Mouse (Mus musculus): ENCODE results near the gene Kcnn1.
"Not testable (repeated sequence)": the region's sequence is repeated elsewhere in the genome, so short reads cannot be mapped to it uniquely, and the experiment has no call there.

Kcnn1 gene

DNA sequence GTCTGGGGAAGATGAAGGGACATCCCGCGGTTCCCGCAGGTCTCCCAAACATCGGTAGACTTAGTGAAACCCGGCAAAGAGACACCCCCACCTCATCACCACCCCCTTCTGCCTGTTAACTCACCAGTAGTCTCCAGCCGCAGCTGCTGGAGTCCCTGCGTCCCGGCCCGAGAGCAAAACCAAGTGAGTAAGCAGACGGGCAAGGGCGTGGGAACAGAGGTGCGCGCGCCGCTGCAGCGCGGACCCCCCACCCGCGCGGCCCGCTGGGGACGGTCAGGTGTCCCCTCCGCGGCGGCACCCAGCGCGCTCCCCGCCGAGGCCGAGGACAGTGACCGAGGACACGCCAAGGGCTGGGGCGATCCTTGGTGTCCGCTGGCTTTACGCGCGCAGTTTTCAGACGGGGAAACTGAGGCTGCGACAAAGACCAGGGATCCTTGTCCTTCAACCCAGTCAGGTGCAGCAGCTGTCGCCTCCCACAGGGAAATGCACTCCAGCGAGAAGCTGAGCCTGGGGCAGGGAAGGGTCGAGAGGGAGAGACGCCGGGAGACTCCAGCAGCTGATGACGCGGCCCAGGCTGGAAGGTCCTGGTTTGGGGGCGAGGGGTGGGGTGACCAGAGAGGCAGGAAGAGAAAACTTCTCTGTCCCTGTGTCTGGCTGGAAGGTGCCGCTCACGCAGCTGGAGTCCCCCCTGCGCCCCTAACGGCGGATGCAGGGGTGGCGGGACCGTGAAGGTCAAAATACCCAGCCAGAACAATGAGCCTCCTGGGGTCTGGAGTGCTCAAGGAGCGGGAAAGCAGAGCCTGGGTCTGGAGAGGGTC, at the start of gene Kcnn1:
Gene Kcnn1 (minus strand): TSS at position 435 of the 818 bp plus-strand sequence.
- no peak for DNase-seq

DNA sequence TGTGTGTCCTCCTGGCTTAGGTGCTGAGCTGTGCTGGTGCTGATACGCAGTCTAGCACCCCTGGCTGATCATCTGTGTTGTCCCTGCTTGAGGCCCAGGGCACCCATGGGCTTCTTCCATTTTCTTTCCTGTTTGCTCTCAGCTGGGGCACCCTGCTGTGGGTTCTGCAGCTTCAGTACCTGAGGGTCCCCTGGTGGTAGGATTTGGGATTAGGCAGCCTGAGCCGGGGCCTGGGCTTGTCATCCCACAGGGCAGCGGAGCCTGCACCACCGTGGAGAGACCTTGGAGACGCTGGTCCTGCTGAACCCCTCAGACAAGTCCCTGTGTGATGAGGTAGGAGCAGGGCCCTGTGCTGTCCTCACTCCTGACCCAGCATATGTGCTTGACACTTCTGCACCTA, 48.5 kb upstream of the Kcnn1 start:
- no peak for DNase-seq

DNA sequence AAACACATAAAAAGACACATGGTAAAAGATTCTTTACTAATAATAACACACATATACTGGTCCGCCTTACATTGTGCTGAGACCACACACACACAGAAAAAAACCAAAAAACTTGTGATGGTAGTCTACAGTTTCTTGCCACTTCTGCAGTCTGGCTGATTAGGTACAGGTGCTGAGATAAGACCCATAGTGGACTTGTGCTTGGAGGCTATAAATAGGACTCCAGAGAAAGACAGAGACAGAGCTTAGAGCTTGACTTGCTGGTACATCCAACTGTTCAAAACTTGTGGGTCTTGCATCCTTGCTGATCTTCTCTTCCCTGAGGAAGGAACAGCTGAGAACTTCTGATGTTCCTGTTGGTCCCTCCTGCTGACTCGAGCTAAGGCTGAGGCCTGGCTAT, 44.5 kb upstream of the Kcnn1 start:
- no peak for DNase-seq

DNA sequence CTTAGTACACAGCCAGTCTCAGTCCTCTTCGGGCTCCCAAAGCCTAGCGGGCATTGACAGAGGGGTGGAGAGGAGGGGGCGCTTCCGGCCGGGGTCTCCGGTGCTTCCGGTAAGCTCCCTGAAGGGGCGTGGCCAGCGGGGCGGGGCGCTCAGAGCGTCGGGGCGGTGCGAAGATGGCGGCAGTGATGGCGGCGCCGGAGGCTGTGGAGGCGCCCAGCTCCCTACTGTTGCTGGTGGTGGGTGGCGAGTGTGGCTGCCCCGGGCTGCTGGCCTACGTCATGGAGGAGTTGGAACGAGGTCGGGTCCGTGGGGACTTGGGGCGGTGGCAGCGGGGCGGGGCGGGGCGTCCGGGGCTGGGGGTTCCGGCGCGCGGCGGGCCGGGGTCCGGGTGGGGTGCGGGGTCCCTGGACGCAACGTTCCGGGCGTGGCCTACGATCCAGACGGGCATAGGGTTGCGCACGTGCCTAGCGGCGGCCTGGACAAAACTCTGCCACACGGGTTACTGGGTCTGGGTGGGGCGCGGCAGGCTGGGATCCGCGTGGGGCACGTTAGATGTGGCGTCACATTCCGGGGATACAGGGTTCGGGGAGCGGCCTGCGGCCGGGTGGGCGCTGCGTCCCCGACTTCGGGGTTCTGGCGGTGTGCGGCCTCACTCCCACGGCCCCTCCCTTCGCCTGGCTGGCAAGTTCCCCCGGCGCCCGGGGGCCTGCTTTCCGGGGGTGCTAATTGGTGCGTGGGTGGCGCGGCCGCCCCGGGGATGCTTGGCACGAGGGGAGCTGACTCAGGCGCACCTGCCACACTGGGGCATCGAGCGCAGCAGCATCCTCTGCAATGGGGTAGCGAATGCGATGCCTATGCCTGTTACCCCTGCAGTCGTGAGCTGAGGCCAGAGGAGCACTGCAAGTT, 43.0 kb upstream of the Kcnn1 start, which contains the start of gene Map1s:
Gene Map1s (plus strand): TSS at position 102 of the 906 bp plus-strand sequence.
- DNase-seq, result peak; percentile 72

DNA sequence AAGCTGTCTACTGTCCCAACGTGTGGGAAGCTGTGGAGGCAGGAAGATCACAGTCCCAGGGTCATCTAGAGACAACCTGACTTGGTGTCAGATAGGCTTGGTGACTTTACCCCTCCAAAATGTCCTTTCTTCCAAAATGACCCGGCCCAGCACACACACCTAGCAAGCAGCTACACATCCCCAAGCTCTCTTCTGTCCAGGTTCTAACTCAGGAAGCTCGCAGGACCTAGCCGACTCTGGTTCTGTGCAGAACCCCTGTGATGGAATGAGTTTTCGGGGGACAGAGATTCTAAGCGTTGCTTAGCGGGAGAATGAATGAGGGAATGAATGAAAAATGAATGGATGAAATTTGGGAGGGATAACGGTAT, 42.4 kb upstream of the Kcnn1 start:
- no peak for DNase-seq

DNA sequence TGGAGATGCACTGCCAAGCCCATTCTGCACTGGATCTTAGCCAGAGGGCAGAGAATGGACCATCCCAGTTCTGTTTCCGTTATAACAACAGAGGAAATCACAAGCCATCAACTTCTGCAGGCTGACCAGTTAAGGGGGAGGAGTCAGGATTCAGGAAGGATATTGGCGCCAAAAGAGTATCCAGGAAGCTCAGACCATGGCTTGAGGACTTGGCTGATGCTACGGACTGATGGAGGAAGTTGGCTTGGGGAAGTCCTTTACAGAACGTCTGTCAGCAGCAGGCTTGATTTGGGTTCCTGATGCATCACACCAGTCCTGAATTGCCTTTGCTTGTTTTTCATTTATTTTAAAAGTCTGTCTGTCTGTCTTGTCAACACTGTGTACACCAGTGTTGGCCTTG, 41.5 kb upstream of the Kcnn1 start:
- DNase-seq, result peak; percentile 55

DNA sequence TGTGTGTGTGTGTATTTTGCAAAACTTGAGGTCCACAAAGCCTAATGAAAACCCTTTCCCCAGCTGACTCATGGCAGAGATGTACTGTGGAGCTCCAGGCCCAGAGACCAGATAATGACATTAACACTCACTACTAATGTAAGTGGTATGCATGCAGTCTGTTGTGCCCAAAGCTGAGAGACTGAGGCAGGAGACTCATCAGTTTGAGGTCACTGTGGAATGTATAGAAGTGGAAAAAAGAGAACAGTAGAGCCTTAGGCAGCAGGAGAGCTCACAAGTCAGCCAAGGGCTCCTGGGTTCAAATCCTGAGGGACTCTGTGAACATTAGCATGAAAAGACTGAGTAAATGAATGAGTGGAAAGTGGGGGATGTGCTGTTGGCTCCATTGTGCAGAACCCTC, 40.5 kb upstream of the Kcnn1 start:
- no peak for DNase-seq

DNA sequence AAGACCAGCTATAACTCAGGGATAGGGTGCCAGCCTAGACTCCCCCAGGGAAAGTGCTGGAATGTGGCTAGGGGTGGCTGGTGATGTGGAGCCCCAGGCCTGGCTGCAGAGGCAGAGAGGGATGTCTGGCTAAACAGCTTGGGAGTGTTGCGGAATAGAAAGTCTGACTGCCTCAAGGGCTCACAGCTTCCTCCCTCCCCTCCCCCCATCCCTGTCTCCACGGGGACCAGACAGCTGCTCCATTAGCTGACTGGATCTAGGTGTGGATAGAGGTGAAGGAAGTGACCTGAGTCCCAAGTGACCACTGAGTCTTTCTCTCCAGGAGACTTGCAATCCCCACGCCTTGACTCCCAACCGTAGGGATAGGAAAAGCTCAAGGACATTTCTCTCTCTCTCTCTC, 40.1 kb upstream of the Kcnn1 start:
- no peak for DNase-seq

DNA sequence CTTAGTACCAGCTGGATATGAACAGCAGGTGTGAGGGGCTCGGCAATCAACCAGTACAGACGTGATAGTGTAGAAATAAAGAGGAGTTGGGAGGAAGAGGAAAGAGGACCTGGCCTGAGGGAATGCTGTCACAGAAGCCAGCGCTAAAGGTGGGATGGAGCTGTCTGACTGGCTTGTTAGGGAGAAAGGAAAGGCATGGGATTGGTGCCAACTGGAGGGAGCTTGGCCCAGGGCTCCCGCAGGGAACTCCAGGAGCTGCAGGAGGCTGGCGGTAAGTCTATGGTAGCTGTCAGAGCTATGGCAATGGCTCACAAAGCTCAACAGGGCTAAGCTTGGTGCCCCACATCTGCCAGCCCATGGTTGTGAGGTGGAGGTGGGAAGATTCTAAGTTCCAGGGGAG, 39.2 kb upstream of the Kcnn1 start:
- DNase-seq, result peak; percentile 28

DNA sequence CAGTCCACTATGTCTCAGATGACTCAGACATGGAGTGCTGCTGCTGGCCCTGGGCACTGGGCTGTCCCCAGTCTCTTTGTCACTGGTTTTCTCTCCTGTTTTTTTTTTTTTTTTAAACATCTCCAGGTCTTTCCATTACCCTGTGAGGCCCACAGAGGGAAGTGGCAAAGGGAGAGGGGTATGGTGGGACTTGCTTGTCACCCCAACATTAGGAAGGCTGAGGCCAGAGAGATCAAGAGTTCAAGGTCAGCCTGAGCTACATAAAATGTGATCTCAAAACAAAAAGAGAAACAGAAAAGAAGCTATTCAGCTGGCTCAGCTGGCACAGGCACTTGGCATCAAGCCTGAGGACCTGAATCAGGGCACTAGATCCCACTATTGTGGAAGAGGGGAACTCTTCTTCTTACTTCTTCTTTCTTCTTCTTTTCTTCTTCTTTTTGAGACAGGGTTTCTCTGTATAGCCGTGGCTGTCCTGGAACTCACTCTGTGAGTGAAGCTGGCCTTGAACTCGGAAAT, 37.9 kb upstream of the Kcnn1 start:
- DNase-seq, result no peak

DNA sequence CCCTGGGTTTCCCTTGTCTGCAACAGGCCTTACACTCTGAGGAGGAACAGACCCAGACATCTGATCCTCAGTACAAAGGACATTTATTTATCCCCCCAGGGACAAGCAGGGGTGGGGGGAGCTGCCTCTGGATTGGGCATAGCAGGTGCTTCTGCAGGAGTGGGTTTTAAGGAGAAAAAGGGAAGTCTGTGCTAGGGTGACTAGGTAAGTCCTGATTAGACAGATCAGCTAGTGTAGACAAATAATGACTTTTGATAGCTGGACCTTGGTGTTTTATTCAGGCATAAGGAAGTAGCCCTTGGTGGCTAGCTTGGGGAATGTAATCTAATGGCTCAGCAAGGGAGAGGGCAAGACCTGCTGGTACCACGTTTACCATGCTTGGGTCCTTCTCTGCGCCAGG, 36.2 kb upstream of the Kcnn1 start:
- DNase-seq, result no peak

DNA sequence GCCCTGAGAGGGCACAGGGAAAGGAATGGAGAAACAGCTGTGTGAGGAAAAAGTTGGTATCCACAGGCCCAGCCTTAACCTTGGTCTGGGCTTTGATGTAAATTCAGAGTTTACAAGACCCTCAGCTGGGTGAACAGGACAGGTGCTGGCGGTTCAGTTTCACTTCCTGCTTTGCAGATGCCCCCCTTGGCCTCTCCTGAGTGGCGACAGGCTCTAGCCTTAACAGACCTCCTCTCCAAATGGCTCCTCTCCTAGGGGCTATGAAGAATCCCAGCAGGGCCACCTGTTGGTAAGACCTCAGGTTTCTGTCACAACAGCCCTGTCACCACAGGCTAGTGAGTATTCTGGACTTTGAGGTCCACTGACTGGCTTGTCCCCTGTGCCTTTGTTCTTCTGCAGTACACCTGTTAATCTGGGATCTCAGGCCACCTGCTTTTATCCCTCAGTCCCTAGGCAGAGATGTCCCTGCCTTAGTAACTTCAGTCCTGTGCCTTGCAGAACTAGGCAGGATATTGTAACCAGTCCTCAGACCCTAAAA, 35.7 kb upstream of the Kcnn1 start:
- DNase-seq, result no peak

DNA sequence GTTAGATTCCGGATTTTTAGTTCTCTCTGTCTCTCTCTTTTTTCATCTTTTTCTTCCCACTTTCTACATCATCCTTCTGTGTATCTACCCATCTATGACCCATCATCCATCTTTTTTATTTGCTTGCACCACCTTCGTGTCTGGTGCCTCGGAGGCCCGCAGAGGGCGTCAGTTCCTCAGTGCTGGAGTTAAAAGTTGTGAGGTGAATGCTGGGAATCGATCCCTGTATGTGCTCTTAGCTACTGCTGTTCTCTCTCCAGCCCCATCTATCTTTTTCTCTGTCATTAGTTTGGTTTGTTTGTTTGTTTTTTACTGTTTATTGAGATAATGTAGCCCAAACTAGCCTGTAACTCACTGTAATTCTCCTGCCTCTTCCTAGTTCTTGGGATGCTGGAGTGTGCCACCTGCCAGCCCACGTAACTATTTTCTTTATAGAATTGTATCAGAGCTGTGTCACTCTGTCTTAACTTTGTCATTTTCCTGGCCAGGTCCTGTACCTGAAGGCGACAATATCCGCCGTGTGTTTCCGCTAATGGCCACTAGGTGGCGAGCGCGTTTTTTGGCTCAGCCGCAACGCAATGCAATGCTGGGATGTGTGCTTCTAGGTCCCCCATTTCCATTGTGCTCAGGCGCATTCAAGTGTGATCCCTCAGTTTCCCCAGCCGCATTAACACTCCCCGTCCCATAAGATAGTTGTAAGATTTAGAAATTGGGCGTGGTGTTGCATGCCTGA, 34.8 kb upstream of the Kcnn1 start:
- DNase-seq, result peak; percentile 92

DNA sequence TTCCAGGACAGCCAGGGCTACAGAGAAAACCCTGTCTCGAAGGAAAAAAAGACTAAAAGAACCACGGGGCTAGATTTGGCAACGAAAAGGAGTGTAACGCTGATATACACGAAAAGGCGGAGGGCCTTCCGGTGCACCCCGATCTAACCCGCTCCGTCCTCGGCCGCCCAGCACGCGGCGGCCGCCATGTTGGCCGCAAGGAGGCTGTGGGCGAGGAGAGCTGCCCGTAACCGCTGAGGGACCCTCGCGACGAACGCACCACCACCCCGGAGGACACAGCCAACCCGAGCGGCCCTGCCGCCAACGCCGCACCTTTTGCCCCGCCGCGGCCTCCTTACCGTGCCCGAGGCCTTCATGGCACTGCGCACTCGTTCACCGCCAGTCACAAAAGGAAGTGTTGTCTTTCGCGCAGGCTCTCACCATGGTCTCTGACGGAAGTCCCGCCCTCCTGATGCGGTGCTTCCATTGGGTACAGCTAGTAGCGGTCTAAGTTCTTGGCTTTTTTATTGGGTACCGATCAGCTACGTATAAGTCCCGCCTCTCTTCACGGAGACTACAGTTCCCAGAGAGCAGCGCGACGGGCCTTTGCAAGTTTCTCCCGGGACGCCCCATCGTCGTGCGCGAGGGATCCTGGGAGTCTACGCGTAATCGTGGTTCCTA, 34.1 kb upstream of the Kcnn1 start, which contains the start of gene Rpl18a:
Gene Rpl18a (minus strand): TSS at position 392 of the 660 bp plus-strand sequence.
- DNase-seq, result peak; percentile 92

DNA sequence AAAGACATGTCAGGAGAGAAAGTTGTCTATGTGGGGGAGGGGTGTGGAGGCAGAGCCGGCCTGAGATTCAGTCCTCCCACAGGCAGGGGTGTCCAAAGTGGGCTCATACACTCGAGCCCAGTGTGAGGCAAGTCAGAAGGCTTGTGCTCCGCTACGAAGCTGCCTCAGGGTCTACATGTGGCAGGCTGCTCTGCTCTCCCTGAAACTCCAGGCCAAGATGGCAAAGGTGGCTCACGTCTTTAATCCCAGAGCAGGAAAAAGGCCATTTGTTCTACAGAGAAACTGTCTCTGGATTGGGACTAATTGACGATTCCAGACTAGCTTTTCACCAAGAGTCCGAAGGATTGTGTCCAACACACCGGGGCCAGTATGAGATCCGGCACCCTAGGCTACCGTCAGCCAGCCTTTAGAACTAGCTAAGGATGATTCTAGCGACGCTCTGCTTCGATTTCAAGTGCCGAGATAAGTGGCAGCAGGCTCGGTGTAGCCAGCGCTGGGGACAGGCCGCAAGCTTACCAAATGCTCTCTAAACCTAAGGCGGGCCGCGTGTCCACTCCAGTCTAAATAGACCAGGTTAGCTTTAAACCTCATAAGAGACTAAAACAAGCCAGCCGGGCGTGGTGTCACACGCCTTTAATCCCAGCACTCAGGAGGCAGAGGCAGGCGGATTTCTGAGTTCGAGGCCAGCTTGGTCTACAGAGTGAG, 33.4 kb upstream of the Kcnn1 start:
- DNase-seq, result no peak

DNA sequence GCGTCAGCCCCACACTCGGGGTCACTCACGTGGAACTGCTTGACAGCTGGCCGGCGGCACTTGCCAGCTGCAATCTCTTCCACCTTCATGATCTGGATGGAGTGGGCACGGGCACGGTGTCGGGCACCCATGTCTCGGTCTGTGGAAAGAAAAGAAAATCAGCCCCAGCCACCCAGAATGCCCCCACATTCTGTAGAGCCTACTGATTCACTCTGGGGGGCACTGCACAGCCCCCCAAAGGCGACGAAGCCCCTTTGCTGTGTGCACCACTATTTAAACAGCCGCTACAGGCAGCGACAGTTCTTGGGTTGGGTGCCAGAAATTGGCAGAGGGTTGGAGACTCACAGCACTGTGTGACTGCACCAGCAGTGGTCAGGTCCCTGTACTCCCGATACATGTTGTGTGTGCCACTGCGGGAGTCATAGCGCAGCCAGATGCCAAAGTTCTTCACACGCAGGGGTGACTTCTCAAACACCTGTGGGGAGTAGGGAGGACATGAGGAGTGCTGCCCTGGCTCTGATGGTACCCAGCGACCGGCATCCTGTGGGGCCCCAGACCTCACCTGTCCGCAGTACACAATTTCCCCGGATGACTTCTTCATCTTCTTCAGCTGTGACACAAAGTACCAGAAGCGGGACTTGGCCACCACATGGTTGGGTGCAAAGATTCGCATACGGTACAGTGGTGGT, 32.7 kb upstream of the Kcnn1 start:
- DNase-seq, result not testable (repeated sequence)

DNA sequence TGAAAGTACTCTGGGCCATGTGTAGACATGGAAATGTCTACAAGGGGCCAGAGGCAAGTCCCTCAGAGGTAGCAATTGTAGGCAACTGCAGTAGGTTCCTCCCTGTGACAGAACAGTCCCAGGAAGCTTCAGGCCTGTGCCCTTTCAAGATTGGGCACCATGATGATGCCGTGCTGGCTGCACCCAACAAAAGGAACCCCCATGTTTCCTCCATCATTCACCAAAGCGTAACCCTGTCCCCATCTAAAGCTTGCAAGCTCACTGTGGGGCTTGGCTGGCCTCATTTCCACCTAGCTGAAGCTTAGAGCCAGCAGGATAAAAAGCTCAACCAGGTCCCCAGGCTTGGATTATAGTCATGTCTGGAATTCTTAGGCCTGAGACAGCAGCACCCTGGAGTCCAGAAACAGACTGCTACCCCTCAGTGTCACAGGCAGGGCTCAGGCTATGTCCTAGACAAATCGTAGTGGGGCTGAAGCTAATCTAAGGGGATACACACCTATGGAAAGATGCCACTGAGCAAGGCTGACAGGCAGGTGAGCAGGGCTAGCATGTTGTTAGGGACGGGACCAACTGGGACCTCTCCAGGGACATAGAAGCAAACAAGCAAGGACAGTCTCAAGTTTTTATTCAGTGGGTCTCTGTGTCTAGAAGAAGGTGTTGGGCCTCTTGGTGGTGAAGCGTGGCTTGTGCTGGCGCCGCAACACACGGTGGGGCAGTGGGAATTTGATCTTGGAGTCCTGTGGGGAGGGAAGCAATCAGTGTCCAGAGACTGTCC, 31.9 kb upstream of the Kcnn1 start:
- no peak for DNase-seq

DNA sequence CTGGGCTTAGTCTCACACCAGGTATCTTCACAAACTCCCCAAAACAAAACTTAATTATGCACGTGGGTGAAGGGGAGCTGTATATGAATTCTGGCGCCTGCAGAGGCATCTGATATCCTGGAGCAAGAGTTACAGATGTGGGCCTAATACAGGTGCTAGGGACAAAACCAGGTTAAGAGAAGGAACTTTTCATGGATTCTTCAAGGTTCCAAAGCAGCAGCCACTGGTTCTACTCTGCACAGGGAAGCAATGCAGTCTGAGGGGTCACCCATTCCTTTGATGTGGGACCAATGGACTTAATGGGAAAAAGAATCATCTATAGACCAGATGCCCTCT, 31.3 kb upstream of the Kcnn1 start:
- DNase-seq, result no peak

DNA sequence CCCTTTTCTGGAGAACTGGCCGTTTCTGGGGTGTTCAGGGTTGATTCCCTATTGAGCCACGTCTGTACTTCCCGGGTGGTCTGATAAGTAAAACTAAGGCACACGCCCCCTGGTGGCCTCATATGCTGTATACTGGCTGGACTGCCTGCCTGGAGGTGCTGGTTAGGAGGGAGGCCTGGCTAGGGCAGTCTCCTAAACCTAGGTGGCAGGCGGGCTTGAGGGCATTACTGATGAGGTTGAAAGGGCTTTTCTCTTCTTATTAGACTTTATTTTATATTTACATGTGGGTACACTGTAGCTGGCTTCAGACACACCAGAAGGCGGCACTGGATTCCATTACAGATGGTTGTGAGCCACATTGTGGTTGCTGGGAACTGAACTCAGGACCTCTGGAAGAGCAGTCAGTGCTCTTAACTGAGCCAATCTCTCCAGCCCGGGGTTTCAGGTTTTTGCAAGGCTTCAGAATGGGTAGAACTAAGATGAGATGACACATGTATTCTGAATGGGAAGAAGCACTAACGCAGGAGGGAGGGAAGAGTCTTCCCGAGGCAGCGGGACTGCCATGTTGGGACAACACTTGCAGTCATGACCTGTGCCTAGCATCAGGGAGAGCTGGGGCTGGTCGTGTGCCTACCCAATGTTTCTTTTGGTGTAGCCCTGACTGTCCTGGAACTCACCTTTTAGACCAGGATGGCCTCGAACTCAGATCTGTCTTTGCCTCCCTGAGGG, 30.8 kb upstream of the Kcnn1 start:
- peak; percentile 84 for DNase-seq

Data from lung, postnatal 14 days (tissue).